Mouse (Mus musculus): Measurements from ENCODE around the gene Ace3.

- TF ChIP-seq CTCF (IDR thresholded peaks at IDR 0.05; ENCODE audit: low read depth, low read length) (no peak), POLR2A (IDR thresholded peaks at IDR 0.05; ENCODE audit: borderline replicate concordance, low read depth, low read length) (no peak)
These were observed 29.8 kb upstream of the Ace3 start for GRCm38 (mm10) chr11:105964691-105965090.
